Mouse (Mus musculus) MN1 (cell line): ENCODE results near the gene Mnd1.
A peak's percentile ranks its signal among the peaks of the same experiment; 100 is the strongest.

Experiments
- DNase-seq: peaks from one replicate; pipeline ENCODE4 v3.0.0-alpha.2; 2016; ENCODE audit warnings: low spot score

Gene Mnd1

GRCm38 (mm10) chr3:84157559-84158350, 2.2 kb upstream of the Mnd1 start:
- DNase-seq = no peak

GRCm38 (mm10) chr3:84157011-84157410, 1.4 kb upstream of the Mnd1 start:
- no peak for DNase-seq

- DNase-seq = no peak
These were observed 519 bp upstream of the Mnd1 start for GRCm38 (mm10) chr3:84156105-84156504.

GRCm38 (mm10) chr3:84155146-84155545, 440 bp downstream of the Mnd1 start:
- DNase-seq = no peak

- peak; percentile 14 for DNase-seq
These were observed 855 bp downstream of the Mnd1 start for GRCm38 (mm10) chr3:84154721-84155141.

GRCm38 (mm10) chr3:84149831-84150230, 5.8 kb downstream of the Mnd1 start:
- no peak for DNase-seq

- DNase-seq = peak; percentile 48
These were observed 14.6 kb downstream of the Mnd1 start for GRCm38 (mm10) chr3:84140947-84141346.

GRCm38 (mm10) chr3:84136509-84136908, 19.1 kb downstream of the Mnd1 start:
- DNase-seq = no peak

- no peak for DNase-seq
These were observed 19.7 kb downstream of the Mnd1 start for GRCm38 (mm10) chr3:84135933-84136332.

- DNase-seq = no peak
These were observed 20.2 kb downstream of the Mnd1 start for GRCm38 (mm10) chr3:84135387-84135786.

- DNase-seq = no peak
These were observed 24.2 kb downstream of the Mnd1 start for GRCm38 (mm10) chr3:84131369-84131768.

GRCm38 (mm10) chr3:84130776-84131175, 24.8 kb downstream of the Mnd1 start:
- DNase-seq = no peak

GRCm38 (mm10) chr3:84128871-84129870, 26.4 kb downstream of the Mnd1 start:
- no peak for DNase-seq

GRCm38 (mm10) chr3:84127431-84127830, 28.2 kb downstream of the Mnd1 start:
- DNase-seq = no peak

- DNase-seq = no peak
These were observed 28.9 kb downstream of the Mnd1 start for GRCm38 (mm10) chr3:84126721-84127120.

- DNase-seq = no peak
These were observed 29.8 kb downstream of the Mnd1 start for GRCm38 (mm10) chr3:84125704-84126289.

GRCm38 (mm10) chr3:84123461-84123860, 32.1 kb downstream of the Mnd1 start:
- peak; percentile 23 for DNase-seq

- no peak for DNase-seq
These were observed 36.9 kb downstream of the Mnd1 start for GRCm38 (mm10) chr3:84118718-84119117.

GRCm38 (mm10) chr3:84118178-84118577, 37.4 kb downstream of the Mnd1 start:
- DNase-seq = no peak

- DNase-seq = no peak
These were observed 47.0 kb downstream of the Mnd1 start for GRCm38 (mm10) chr3:84108614-84109013.

GRCm38 (mm10) chr3:84106106-84106505, 49.5 kb downstream of the Mnd1 start:
- no peak for DNase-seq

GRCm38 (mm10) chr3:84103536-84103935, 52.0 kb downstream of the Mnd1 start:
- DNase-seq = no peak
